Mouse (Mus musculus): ENCODE measurements around the gene Krt76. TPM values are rescaled to one million over a fixed set of nuclear protein-coding genes. Genes with fewer than 3 reads are reported as not detected.

Gene Krt76
- polyA plus RNA-seq, 1 experiment from 2014 or later = not detected

GRCm38 (mm10) chr15:101843192-101843591 lies 49.5 kb downstream of the Krt76 start:
- Histone ChIP-seq H3K4me1 (ENCODE audit: insufficient read depth) (peaks cover 5% of the 10 kb centered on the region; the same call in 1 of the 2 replicates), H3K36me3 (replicated peaks; ENCODE audit: insufficient read depth, low read length) (no peaks in the 10 kb centered on the region), H3K9ac (replicated peaks) (no peak overlapping the region), H3K27me3 (ENCODE audit: insufficient read depth, low read length) (peaks cover 35% of the 10 kb centered on the region), H3K9me3 (ENCODE audit: low read length) (no peaks in the 10 kb centered on the region), H3K4me2 (ENCODE audit: low read depth, low read length) (no peak overlapping the region), H3K4me3 (ENCODE audit: low read depth, low read length) (no peak overlapping the region), H3K27ac (ENCODE audit: low read depth) (no peak overlapping the region)
- no peak for TF ChIP-seq EP300 (IDR thresholded peaks at IDR 0.05; ENCODE audit: low read depth)
- no peak for TF ChIP-seq CTCF (IDR thresholded peaks at IDR 0.05; ENCODE audit: low read depth)
- WGBS (ENCODE audit: insufficient replicate concordance) = 44% methylated on average over 9 of the region's 9 CpGs
- DNase-seq (no peak), ATAC-seq (no peak)

GRCm38 (mm10) chr15:101834784-101835328 lies 57.9 kb downstream of the Krt76 start:
- ATAC-seq = no peak
- Histone ChIP-seq H3K4me3 (ENCODE audit: low read depth, low read length) (no peak overlapping the region), H3K4me1 (ENCODE audit: insufficient read depth) (no peaks in the 10 kb centered on the region), H3K36me3 (replicated peaks; ENCODE audit: insufficient read depth, low read length) (no peaks in the 10 kb centered on the region), H3K27me3 (ENCODE audit: insufficient read depth, low read length) (no peaks in the 10 kb centered on the region), H3K9ac (replicated peaks) (no peak overlapping the region), H3K27ac (ENCODE audit: low read depth) (no peak overlapping the region), H3K4me2 (ENCODE audit: low read depth, low read length) (no peak overlapping the region), H3K9me3 (ENCODE audit: low read length) (no peaks in the 10 kb centered on the region)
- DNase-seq = no peak
- WGBS (ENCODE audit: insufficient replicate concordance) = 54% methylated on average over 5 of the region's 5 CpGs
- TF ChIP-seq EP300 (IDR thresholded peaks at IDR 0.05; ENCODE audit: low read depth) = no peak
- TF ChIP-seq CTCF (IDR thresholded peaks at IDR 0.05; ENCODE audit: low read depth) = peak; percentile 32; the same call in 1 of the 2 replicates

Small RNA genes lying within 50 kb of the gene (microRNA-seq; reads per million reads assigned to microRNA genes)
- not detected for gene Gm44356

Other genes starting within 250 kb of the Krt76 start
- not detected in 2 replicates for gene Gm5478, start 245.5 kb downstream of the Krt76 start, polyA plus RNA-seq (2015; fragmentation: Nextera tagmentation; extraction: Ambion mirVana)
- not detected in 2 replicates for gene Krt6b, start 212.6 kb downstream of the Krt76 start, polyA plus RNA-seq (2015; fragmentation: Nextera tagmentation; extraction: Ambion mirVana)
- not detected in 2 replicates for gene Krt6a, start 198.6 kb downstream of the Krt76 start, polyA plus RNA-seq (2015; fragmentation: Nextera tagmentation; extraction: Ambion mirVana)
- gene Krt5, start 180.0 kb downstream of the Krt76 start, polyA plus RNA-seq (2015; fragmentation: Nextera tagmentation; extraction: Ambion mirVana) = not detected in 2 replicates
- gene Krt71, start 149.8 kb downstream of the Krt76 start, polyA plus RNA-seq (2015; fragmentation: Nextera tagmentation; extraction: Ambion mirVana) = not detected in 2 replicates
- not detected in 2 replicates for gene Krt72, start 106.5 kb downstream of the Krt76 start, polyA plus RNA-seq (2015; fragmentation: Nextera tagmentation; extraction: Ambion mirVana)
- gene Krt73, start 90.6 kb downstream of the Krt76 start, polyA plus RNA-seq (2015; fragmentation: Nextera tagmentation; extraction: Ambion mirVana) = not detected in 2 replicates
- gene Krt2, start 74.8 kb downstream of the Krt76 start, polyA plus RNA-seq (2015; fragmentation: Nextera tagmentation; extraction: Ambion mirVana) = not detected in 2 replicates
- not detected in 2 replicates for gene Krt1, start 42.1 kb downstream of the Krt76 start, polyA plus RNA-seq (2015; fragmentation: Nextera tagmentation; extraction: Ambion mirVana)
- gene Krt77, start 23.2 kb downstream of the Krt76 start, polyA plus RNA-seq (2015; fragmentation: Nextera tagmentation; extraction: Ambion mirVana) = not detected in 2 replicates
- gene Krt4, start 31.8 kb upstream of the Krt76 start, polyA plus RNA-seq (2015; fragmentation: Nextera tagmentation; extraction: Ambion mirVana) = 0.08 TPM in 1 of 2 replicates, not detected in the other
- gene Krt79, start 47.4 kb upstream of the Krt76 start, polyA plus RNA-seq (2015; fragmentation: Nextera tagmentation; extraction: Ambion mirVana) = not detected in 2 replicates
- not detected in 2 replicates for gene Krt78, start 61.4 kb upstream of the Krt76 start, polyA plus RNA-seq (2015; fragmentation: Nextera tagmentation; extraction: Ambion mirVana)
- gene Krt8, start 111.6 kb upstream of the Krt76 start, polyA plus RNA-seq (2015; fragmentation: Nextera tagmentation; extraction: Ambion mirVana) = 125 and 129 TPM in 2 replicates
- gene Krt18, start 135.3 kb upstream of the Krt76 start, polyA plus RNA-seq (2015; fragmentation: Nextera tagmentation; extraction: Ambion mirVana) = 234 and 261 TPM in 2 replicates
- gene Eif4b, start 180.9 kb upstream of the Krt76 start, polyA plus RNA-seq (2015; fragmentation: Nextera tagmentation; extraction: Ambion mirVana) = 30.9 and 32.2 TPM in 2 replicates
- 9.2 TPM in 2 replicates for gene Tns2, start 207.5 kb upstream of the Krt76 start, polyA plus RNA-seq (2015; fragmentation: Nextera tagmentation; extraction: Ambion mirVana)
- 9.2 and 10.0 TPM in 2 replicates for gene Spryd3, start 243.3 kb upstream of the Krt76 start, polyA plus RNA-seq (2015; fragmentation: Nextera tagmentation; extraction: Ambion mirVana)